Mouse (Mus musculus): Measurements from ENCODE around the gene Ndufb2.

DNA sequence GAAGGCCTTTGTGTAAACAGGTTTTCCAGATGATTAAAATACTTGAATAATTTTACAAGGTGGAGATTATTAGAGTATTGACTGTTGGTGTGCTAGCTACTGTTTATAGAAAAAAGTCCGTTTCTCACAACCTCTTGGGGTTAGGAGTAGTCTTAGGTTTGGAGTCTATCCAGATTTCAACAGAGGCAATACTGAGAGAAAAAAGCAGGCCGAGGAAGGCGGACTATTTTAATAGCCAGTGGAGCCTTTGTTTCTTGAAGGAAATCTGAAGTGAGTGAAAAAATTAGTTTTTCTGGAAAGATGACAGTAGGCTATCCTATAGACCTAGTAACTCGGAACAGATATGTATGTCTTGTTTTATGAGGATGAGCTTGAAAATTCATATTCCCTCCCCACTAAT is 893 bp upstream of the Ndufb2 start:
- TF ChIP-seq CTCF (IDR thresholded peaks at IDR 0.05; ENCODE audit: low read depth, low read length) (no peak), POLR2AphosphoS5 (IDR thresholded peaks at IDR 0.05; ENCODE audit: insufficient replicate concordance, low read depth, low read length) (no peak)

All from G1E (cell line).